Mouse (Mus musculus) G1E (cell line): ENCODE results near the gene Frmd6.

ENCODE experiments used
- CTCF ChIP-seq: IDR thresholded peaks from 2 replicates; pipeline ENCODE4 v1.5.1; 2012; ENCODE audit warnings: low read depth, low read length, inconsistent platforms, mixed read lengths
- GATA1 ChIP-seq: IDR thresholded peaks from 2 replicates; pipeline ENCODE4 v1.6.1; 2012; ENCODE audit warnings: borderline replicate concordance, low read length, inconsistent platforms, mixed read lengths
- GATA2 ChIP-seq: IDR thresholded peaks from 2 replicates; pipeline ENCODE4 v1.6.1; 2012; ENCODE audit warnings: low read depth, low read length, inconsistent platforms, borderline replicate concordance
- POLR2AphosphoS5 ChIP-seq: IDR thresholded peaks from 2 replicates; pipeline ENCODE4 v1.6.1; 2012; ENCODE audit warnings: low read depth, low read length, inconsistent platforms; ENCODE audit not compliant: insufficient replicate concordance
- TAL1 ChIP-seq: conservative IDR thresholded peaks from 2 replicates; pipeline ENCODE4 v1.6.1; 2012; ENCODE audit warnings: low read depth, low read length, inconsistent platforms, mixed read lengths

DNA sequence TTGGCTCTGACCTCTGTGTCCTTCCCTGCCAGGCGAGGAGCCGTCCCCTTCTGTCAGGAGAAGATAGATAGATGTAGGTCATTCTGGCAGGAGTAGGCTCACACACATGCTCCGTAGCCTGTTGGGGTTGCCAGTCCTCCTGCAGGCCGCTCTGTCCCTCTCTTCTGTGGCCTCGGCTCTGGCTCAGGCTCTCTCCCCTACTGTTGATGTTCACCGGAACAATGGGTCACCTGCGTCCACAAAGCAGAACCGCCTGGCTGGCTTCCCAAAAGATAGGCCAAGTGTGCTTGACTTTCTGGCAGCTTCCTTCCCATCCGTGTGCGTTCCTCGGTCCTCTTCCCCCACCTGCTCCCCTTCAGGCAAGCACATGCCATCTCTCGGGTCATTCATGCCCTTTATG is 56.0 kb downstream of the Frmd6 start:
- no peak for TF ChIP-seq CTCF
- TF ChIP-seq GATA2: no peak
- no peak for TF ChIP-seq GATA1
- TF ChIP-seq TAL1: no peak
- TF ChIP-seq POLR2AphosphoS5: no peak
